Mouse (Mus musculus) G1E (cell line): Measurements from ENCODE around the gene Rbm14. TPM values are rescaled to one million over a fixed set of nuclear protein-coding genes. Genes with fewer than 3 reads are reported as not detected.

Experiments used
- ATAC-seq: 2 replicates; pipeline ENCODE4 v1.8.0; 2016; ENCODE audit warnings: mild to moderate bottlenecking; ENCODE audit not compliant: insufficient number of reproducible peaks, poor library complexity, low FRiP score, severe bottlenecking; ENCODE audit errors: extremely low read depth
- DNase-seq: peaks from one replicate; pipeline ENCODE4 v3.0.0; 2012; ENCODE audit warnings: low spot score
- H3K27me3 ChIP-seq: 2 replicates; pipeline ENCODE4 v1.6.1; 2012; ENCODE audit warnings: mild to moderate bottlenecking, low read length, inconsistent platforms; ENCODE audit not compliant: insufficient read depth
- H3K36me3 ChIP-seq: replicated peaks from 2 replicates; pipeline ENCODE3; 2012; ENCODE audit warnings: mild to moderate bottlenecking, inconsistent platforms
- H3K4me1 ChIP-seq: 2 replicates; pipeline ENCODE4 v1.6.1; 2012; ENCODE audit warnings: low read depth, low read length, inconsistent platforms, mixed read lengths; ENCODE audit not compliant: insufficient read depth
- H3K4me3 ChIP-seq: 2 replicates; pipeline ENCODE4 v1.5.1; 2012; ENCODE audit warnings: low read depth, mild to moderate bottlenecking, inconsistent platforms, low read length, moderate library complexity, mixed read lengths
- H3K9me3 ChIP-seq: replicated peaks from 2 replicates; pipeline ENCODE4 v1.6.1; 2012; ENCODE audit warnings: inconsistent platforms
- CTCF ChIP-seq: IDR thresholded peaks from 2 replicates; pipeline ENCODE4 v1.5.1; 2012; ENCODE audit warnings: low read depth, low read length, inconsistent platforms, mixed read lengths
- GATA1 ChIP-seq: IDR thresholded peaks from 2 replicates; pipeline ENCODE4 v1.6.1; 2012; ENCODE audit warnings: borderline replicate concordance, low read length, inconsistent platforms, mixed read lengths
- GATA2 ChIP-seq: IDR thresholded peaks from 2 replicates; pipeline ENCODE4 v1.6.1; 2012; ENCODE audit warnings: low read depth, low read length, inconsistent platforms, borderline replicate concordance
- POLR2AphosphoS5 ChIP-seq: IDR thresholded peaks from 2 replicates; pipeline ENCODE4 v1.6.1; 2012; ENCODE audit warnings: low read depth, low read length, inconsistent platforms; ENCODE audit not compliant: insufficient replicate concordance
- TAL1 ChIP-seq: conservative IDR thresholded peaks from 2 replicates; pipeline ENCODE4 v1.6.1; 2012; ENCODE audit warnings: low read depth, low read length, inconsistent platforms, mixed read lengths
- polyA plus RNA-seq: library from polyadenylated mRNA; stranded (reverse); fragments of >175 nt; gene quantifications from 2 replicates; pipeline ENCODE4 v1.2.3, GENCODE M21; 2012
- total RNA-seq, 2 experiments: library from RNA; stranded (forward) in 1 of 2; stranded (reverse) in 1 of 2; fragments of 200-1000 nt in 1 of 2; fragments of >200 nt in 1 of 2; fragmentation: Nextera tagmentation in 1 of 2; gene quantifications; 2 replicates each; pipeline ENCODE4 v1.2.3; 2014 to 2017

Gene Rbm14
- total RNA-seq (2014; fragmentation: Nextera tagmentation) (70.3 and 82.1 TPM in 2 replicates), total RNA-seq (2017) (28.2 and 29.5 TPM in 2 replicates), polyA plus RNA-seq (38.6 and 55.3 TPM in 2 replicates)

DNA sequence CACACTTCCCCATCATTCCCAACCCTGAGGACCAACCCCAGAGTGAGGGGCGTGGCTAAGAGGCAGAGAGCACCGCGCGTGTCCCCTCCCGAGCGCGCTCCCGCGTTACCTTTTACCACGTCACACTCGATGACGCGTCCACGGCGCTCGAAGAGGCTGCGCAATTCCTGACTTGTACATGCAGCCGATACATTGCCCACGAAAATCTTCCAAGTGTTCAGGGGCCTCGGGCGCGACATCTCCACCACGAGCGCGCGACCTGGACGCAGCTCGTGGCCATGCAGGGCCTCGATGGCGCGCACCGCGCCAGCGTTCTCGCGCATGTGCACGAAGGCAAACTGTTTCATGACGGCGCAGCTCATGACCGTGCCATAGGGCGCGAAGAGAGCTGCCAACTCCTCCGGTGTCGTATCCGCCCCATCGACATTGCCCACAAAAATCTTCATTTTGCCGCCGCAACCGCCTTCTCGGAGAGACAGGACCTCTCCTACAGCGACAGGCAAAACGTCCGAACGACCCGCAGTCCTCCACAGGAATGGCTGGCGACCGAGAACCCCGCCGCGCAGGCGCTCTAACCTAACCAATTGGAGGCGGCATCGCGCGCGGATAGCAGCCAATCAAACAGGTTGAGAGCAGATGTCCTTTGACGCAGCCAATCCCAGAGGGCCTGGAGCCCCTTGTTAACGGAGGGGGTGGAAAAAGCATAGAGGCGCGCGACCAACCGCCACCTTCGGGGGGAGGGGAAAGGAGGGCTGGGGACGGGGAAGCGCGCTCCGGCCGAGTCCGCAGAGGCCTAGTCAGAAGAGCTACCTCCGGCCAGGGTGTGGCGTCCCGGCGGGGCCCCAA, at the start of gene Rbm14, which contains the start of gene Gm21992:
TSS of gene Rbm14 (minus strand) at position 572 of the 846 bp plus-strand sequence.
TSS of gene Gm21992 (minus strand) at position 550 of the 846 bp plus-strand sequence.
- ATAC-seq = peak; percentile 96
- Histone ChIP-seq H3K4me3 (peak within 1 kb of the TSS; percentile 99), H3K9me3 (0 out of 2 replicates have a peak, but pooled peaks cover 3% of the 10 kb centered on the region), H3K36me3 (peaks cover 22% of the 10 kb centered on the region), H3K27me3 (no peaks in the 10 kb centered on the region), H3K4me1 (peaks cover 30% of the 10 kb centered on the region)
- TF ChIP-seq GATA1 (no peak), POLR2AphosphoS5 (peak; percentile 60; the same call in 1 of the 2 replicates)
- peak; percentile 99 for DNase-seq

GRCm38 (mm10) chr19:4859081-4859480, 47.6 kb upstream of the Rbm14 start:
- no peaks in the 10 kb centered on the region for H3K36me3 ChIP-seq
- peaks cover 8% of the 10 kb centered on the region for H3K4me1 ChIP-seq
- TF ChIP-seq TAL1 (no peak), POLR2AphosphoS5 (no peak), GATA1 (no peak), GATA2 (no peak), CTCF (no peak)
- DNase-seq (no peak), ATAC-seq (no peak)
- no peaks in the 10 kb centered on the region for H3K9me3 ChIP-seq
- no peak overlapping the region for H3K4me3 ChIP-seq
- peaks cover 68% of the 10 kb centered on the region for H3K27me3 ChIP-seq

GRCm38 (mm10) chr19:4855951-4856350, 44.5 kb upstream of the Rbm14 start:
- H3K27me3 ChIP-seq = peaks cover 59% of the 10 kb centered on the region
- H3K4me1 ChIP-seq = peaks cover 8% of the 10 kb centered on the region
- H3K36me3 ChIP-seq = no peaks in the 10 kb centered on the region
- DNase-seq (no peak), ATAC-seq (no peak)
- H3K4me3 ChIP-seq = no peak overlapping the region
- TF ChIP-seq CTCF (no peak), TAL1 (no peak), GATA1 (no peak), POLR2AphosphoS5 (no peak), GATA2 (no peak)
- H3K9me3 ChIP-seq = no peaks in the 10 kb centered on the region

DNA sequence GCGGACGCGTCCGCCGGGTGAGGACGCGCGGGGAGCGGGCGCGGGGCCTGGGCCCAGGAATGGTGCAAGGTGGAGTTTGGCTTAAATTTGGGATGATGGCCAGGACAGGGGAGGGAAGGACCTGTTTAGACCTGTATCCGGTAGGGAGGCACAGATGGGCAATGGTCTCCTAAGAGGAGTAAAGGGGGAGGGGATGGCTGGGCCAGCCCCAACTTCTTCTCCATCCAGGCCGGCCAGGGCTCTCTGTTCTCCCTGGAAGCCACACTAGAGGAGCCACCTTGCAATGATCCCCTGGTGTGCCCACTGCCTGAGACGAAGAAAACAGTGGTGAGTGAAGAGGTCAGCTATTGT, 44.0 kb upstream of the Rbm14 start:
- no peaks in the 10 kb centered on the region for H3K36me3 ChIP-seq
- no peak for TF ChIP-seq POLR2AphosphoS5
- no peak for TF ChIP-seq GATA1
- TF ChIP-seq TAL1 = no peak
- TF ChIP-seq CTCF = no peak
- no peak for TF ChIP-seq GATA2
- H3K27me3 ChIP-seq = peaks cover 62% of the 10 kb centered on the region
- no peak overlapping the region for H3K4me3 ChIP-seq
- DNase-seq = no peak
- H3K9me3 ChIP-seq = no peaks in the 10 kb centered on the region
- H3K4me1 ChIP-seq = peaks cover 8% of the 10 kb centered on the region
- ATAC-seq = no peak

GRCm38 (mm10) chr19:4854552-4855469, 43.4 kb upstream of the Rbm14 start, which contains the start of gene Ctsf:
Gene Ctsf (plus strand): TSS chr19:4855130.
- no peak within 1 kb of the TSS for H3K4me3 ChIP-seq

GRCm38 (mm10) chr19:4850281-4850680, 38.8 kb upstream of the Rbm14 start:
- H3K36me3 ChIP-seq = no peaks in the 10 kb centered on the region
- H3K27me3 ChIP-seq = peaks cover 42% of the 10 kb centered on the region
- no peak overlapping the region for H3K4me3 ChIP-seq
- TF ChIP-seq GATA1 (no peak), CTCF (no peak), POLR2AphosphoS5 (no peak), TAL1 (no peak), GATA2 (no peak)
- ATAC-seq (no peak), DNase-seq (no peak)
- no peaks in the 10 kb centered on the region for H3K9me3 ChIP-seq
- peaks cover 5% of the 10 kb centered on the region for H3K4me1 ChIP-seq

More at GRCm38 (mm10) chr19:4854552-4855469, 43.4 kb upstream of the Rbm14 start, which contains the start of gene Ctsf:
- Histone ChIP-seq H3K36me3 (no peaks in the 10 kb centered on the region), H3K9me3 (no peaks in the 10 kb centered on the region), H3K4me1 (peaks cover 8% of the 10 kb centered on the region), H3K27me3 (peaks cover 62% of the 10 kb centered on the region)
- ATAC-seq (no peak), DNase-seq (no peak)
- no peak for TF ChIP-seq TAL1
- no peak for TF ChIP-seq GATA2
- no peak for TF ChIP-seq POLR2AphosphoS5
- TF ChIP-seq GATA1 = no peak
- no peak for TF ChIP-seq CTCF
